Mouse (Mus musculus): ENCODE results near the gene Tgfbr3l.

GRCm38 (mm10) chr8:4265160-4265914 is 17.3 kb downstream of the Tgfbr3l start:
- no peak for TF ChIP-seq MAFK (IDR thresholded peaks at IDR 0.05; ENCODE audit: insufficient read depth, low read depth, low read length)
- TF ChIP-seq ZNF384 (IDR thresholded peaks at IDR 0.05; ENCODE audit: low read depth, low read length): no peak
